Comparison of ENCODE assay signal across 12 mouse cellular contexts in genomic region chr7:30419561-30420499, GRCm38 (mm10). TPM values are rescaled to one million over a fixed set of nuclear protein-coding genes. Genes with fewer than 3 reads are reported as not detected.
A peak's percentile ranks its signal among the peaks of the same experiment; 100 is the strongest.
DNase-seq lines count a peak whose midpoint lies in the region; ATAC-seq and TF ChIP-seq lines count a peak whose summit lies in the region.
"Had no signal": no experiment of that assay in that cellular context is flagged by ENCODE, and none has a peak within 500 bp of the region (broad histone marks: within the 10 kb centered on the region; RNA-seq: fewer than 3 reads in every experiment).

Gene Hcst, minus strand, starts transcription at chr7:30419854.

- H3K27ac ChIP-seq in heart, embryonic 10.5 days, result no peak within 1 kb of the TSS
- H3K27ac ChIP-seq in bone marrow macrophage, adult 2 months (ENCODE audit: insufficient read depth, low read depth, low read length), result peak within 1 kb of the TSS; percentile 96
- no peak within 1 kb of the TSS for H3K27ac ChIP-seq in lung, embryonic 15.5 days

- peaks cover 33% of the 10 kb centered on the region; the same call in 1 of the 2 replicates for H3K27me3 ChIP-seq in heart, embryonic 10.5 days (ENCODE audit: insufficient read depth, poor library complexity, severe bottlenecking)
- H3K27me3 ChIP-seq in lung, embryonic 15.5 days, result no peaks in the 10 kb centered on the region; the same call in 1 of the 2 replicates
- no peaks in the 10 kb centered on the region for H3K27me3 ChIP-seq in splenic B cell, adult 2 months (ENCODE audit: control insufficient read depth, insufficient read depth, low read length, poor library complexity, severe bottlenecking)

- peaks cover 18% of the 10 kb centered on the region for H3K4me1 ChIP-seq in heart, embryonic 10.5 days
- H3K4me1 ChIP-seq in bone marrow macrophage, adult 2 months (ENCODE audit: control insufficient read depth, insufficient read depth, low read length), result peaks cover 41% of the 10 kb centered on the region
- H3K4me1 ChIP-seq in lung, embryonic 15.5 days, result peaks cover 13% of the 10 kb centered on the region; the same call in 1 of the 2 replicates

- no peaks in the 10 kb centered on the region for H3K9me3 ChIP-seq in heart, embryonic 10.5 days
- no peaks in the 10 kb centered on the region for H3K9me3 ChIP-seq in lung, embryonic 15.5 days

- H3K4me2 ChIP-seq in lung, embryonic 15.5 days, result 0 out of 2 replicates have a peak within 1 kb of the TSS, but pooled peaks have one; percentile 93

- no peak within 1 kb of the TSS; the same call in 1 of the 2 replicates for H3K4me3 ChIP-seq in heart, embryonic 10.5 days
- H3K4me3 ChIP-seq in bone marrow macrophage, adult 2 months (ENCODE audit: insufficient read depth, low read length), result peak within 1 kb of the TSS; percentile 76
- no peak within 1 kb of the TSS for H3K4me3 ChIP-seq in lung, embryonic 15.5 days

- H3K9ac ChIP-seq in lung, embryonic 15.5 days, result no peak within 1 kb of the TSS

- TF ChIP-seq POLR2A in bone marrow macrophage, adult 2 months (IDR thresholded peaks at IDR 0.05; ENCODE audit: borderline replicate concordance, low read depth, low read length), result no peak

- H3K36me3 ChIP-seq in heart, embryonic 10.5 days, result no peaks in the 10 kb centered on the region
- no peaks in the 10 kb centered on the region for H3K36me3 ChIP-seq in lung, embryonic 15.5 days
- peaks cover 12% of the 10 kb centered on the region for H3K36me3 ChIP-seq in splenic B cell, adult 2 months (ENCODE audit: control insufficient read depth, insufficient read depth, low read length, poor library complexity, severe bottlenecking)

- peak; percentile 24 for DNase-seq in heart, adult 8-10 months (ENCODE audit: low spot score)
- no peak for DNase-seq in heart, embryonic 10.5 days (ENCODE audit: low spot score)
- peak; percentile 78 for DNase-seq in splenic B cell, adult 2 months (ENCODE audit: low read depth, low spot score)
- no peak for DNase-seq in layer of hippocampus, postnatal 14 days (ENCODE audit: low spot score in 2 of 2)
- DNase-seq in adrenal gland, postnatal 25 days, result no peak
- no peak for DNase-seq in left cerebral cortex, postnatal 36 days (ENCODE audit: low spot score in 2 of 2)
- DNase-seq: kidney, postnatal 4 days had no signal

- intact Hi-C loops in left cerebral cortex, postnatal 36 days (cut with DNase I), result no loop called here

- no peak for TF ChIP-seq CTCF in bone marrow macrophage, adult 2 months (IDR thresholded peaks at IDR 0.05; ENCODE audit: low read depth, low read length)

- ATAC-seq in lung, embryonic 15.5 days (ENCODE audit: borderline replicate concordance, extremely low read depth, low FRiP score, low TSS enrichment), result no peak
- ATAC-seq: Patski had no signal

- 59% methylated on average over 10 of the region's 10 CpGs for WGBS in heart, embryonic 10.5 days
- 60% methylated on average over 10 of the region's 10 CpGs for WGBS in lung, embryonic 15.5 days

RNA-seq across cellular contexts. Expression of gene Hcst, which starts in this region (rescaled TPM):
- total RNA-seq in heart, adult 8-10 months (2022), result not detected
- 0.35 TPM in 1 of 2 replicates, not detected in the other for polyA plus RNA-seq in heart, embryonic 10.5 days (2016; fragmentation: Nextera tagmentation; extraction: Ambion mirVana)
- polyA plus RNA-seq in bone marrow macrophage, adult 2 months (2012; ENCODE audit: insufficient read depth, insufficient read length, missing spikeins), result 53.0 and 56.7 TPM in 2 replicates
- 0.70 and 2.3 TPM in 2 replicates for polyA plus RNA-seq in lung, embryonic 15.5 days (2015; fragmentation: Nextera tagmentation; extraction: Ambion mirVana)
- not detected for total RNA-seq in layer of hippocampus, postnatal 14 days (2021)
- total RNA-seq in adrenal gland, postnatal 25 days (2021), result 2.6 TPM in 1 of 2 replicates, not detected in the other
- total RNA-seq in left cerebral cortex, postnatal 36 days (2021), result 1 to 10 TPM; 1.2 to 2.1 TPM
- total RNA-seq: gastrocnemius, adult 8-10 months; midbrain, postnatal 0 days had no signal
- polyA plus RNA-seq: Patski had no signal

Comparison
In these comparisons a context has a peak if more than half of its experiments do, and no peak if none do; other contexts are left out.
1. RNA of gene Hcst (polyA plus RNA-seq): 53.0 to 56.7 TPM in bone marrow macrophage, adult 2 months; 0.70 to 2.3 TPM in lung, embryonic 15.5 days and 0.35 TPM in heart, embryonic 10.5 days; every median in the first group is over 10 times any median in the second.
2. Peak in DNase-seq in heart, adult 8-10 months; RNA of the gene not detected or under 1 TPM.